Mouse (Mus musculus): ENCODE data around the gene Ly86.

DNA sequence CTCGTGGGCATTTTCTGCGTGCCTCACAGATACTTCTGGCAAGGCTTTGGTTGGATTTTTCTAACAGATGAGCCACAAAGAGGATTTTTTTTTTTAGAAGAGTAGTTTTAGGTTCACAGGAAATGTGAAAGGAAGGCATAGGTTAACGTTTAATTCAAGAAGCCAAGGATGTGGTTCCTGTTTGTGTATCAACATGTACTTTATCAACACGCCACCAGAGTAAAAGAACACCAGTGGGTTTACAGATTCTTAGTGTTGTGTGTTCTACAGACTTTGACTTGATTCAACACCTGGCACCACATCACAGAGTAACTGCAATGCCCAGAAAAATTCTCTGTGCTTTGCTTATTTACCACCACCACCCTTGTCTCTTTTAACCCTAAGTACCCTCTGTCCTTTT, 37.0 kb upstream of the Ly86 start:
- no peak for TF ChIP-seq MEF2A (IDR thresholded peaks at IDR 0.05; ENCODE audit: extremely low read depth, insufficient replicate concordance, low read depth, low read length, poor library complexity, severe bottlenecking)
- TF ChIP-seq GATA1 (IDR thresholded peaks at IDR 0.05; ENCODE audit: low read depth, low read length): no peak
- no peak for TF ChIP-seq POLR2A (IDR thresholded peaks at IDR 0.05; ENCODE audit: control insufficient read depth in 1 of 2, insufficient read depth in 1 of 2, low read depth in 1 of 2, low read length in 2 of 2, poor library complexity in 1 of 2)
- no peak for TF ChIP-seq MYC (IDR thresholded peaks at IDR 0.05; ENCODE audit: low read depth, low read length)

Data from MEL (cell line).